Comparison of ENCODE assay signal across 27 mouse cellular contexts in the genomic region with DNA sequence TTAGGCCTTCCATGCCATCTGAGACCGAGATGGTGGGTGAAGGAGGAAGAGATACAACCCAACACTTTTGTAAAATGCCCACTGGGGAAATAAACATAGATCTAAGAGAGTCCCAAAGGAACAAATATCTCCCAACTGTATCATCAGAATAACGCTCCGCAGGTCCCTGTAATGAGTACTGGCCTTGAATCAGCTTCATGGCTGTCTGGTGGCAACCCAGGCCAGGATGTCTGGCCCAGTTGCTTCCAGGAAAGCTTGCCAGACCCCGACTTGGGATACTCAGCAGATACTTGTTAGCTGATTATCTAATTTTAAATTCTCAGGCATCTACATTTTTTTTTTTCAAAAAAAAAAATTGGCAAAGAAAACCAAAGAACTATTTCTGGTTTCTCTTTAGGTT.
DNase-seq lines count a peak whose midpoint lies in the region; ATAC-seq lines count a peak whose summit lies in the region.
"Had no signal": no experiment of that assay in that cellular context is flagged by ENCODE, and none has a peak within 500 bp of the region (broad histone marks: within the 10 kb centered on the region; RNA-seq: fewer than 3 reads in every experiment).

No protein-coding gene starts in this region.

- H3K9me3 ChIP-seq in forebrain, embryonic 16.5 days (ENCODE audit: control insufficient read depth, low read length) = no peaks in the 10 kb centered on the region
- H3K9me3 ChIP-seq in forebrain, embryonic 14.5 days (replicated peaks; ENCODE audit: control insufficient read depth, low read length) = no peaks in the 10 kb centered on the region
- H3K9me3 ChIP-seq: hindbrain, embryonic 10.5 days; hindbrain, embryonic 15.5 days; liver, embryonic 15.5 days had no signal

- H3K4me2 ChIP-seq in forebrain, embryonic 16.5 days (ENCODE audit: low read length) = no peak overlapping the region
- H3K4me2 ChIP-seq in forebrain, embryonic 14.5 days (ENCODE audit: low read length) = no peak overlapping the region
- H3K4me2 ChIP-seq: heart, embryonic 11.5 days; hindbrain, embryonic 15.5 days; liver, embryonic 15.5 days; lung, embryonic 14.5 days had no signal

- H3K27me3 ChIP-seq in forebrain, embryonic 16.5 days (replicated peaks; ENCODE audit: control insufficient read depth, insufficient read depth, low read length) = no peaks in the 10 kb centered on the region
- H3K27me3 ChIP-seq in forebrain, embryonic 14.5 days (replicated peaks; ENCODE audit: control insufficient read depth, insufficient read depth, low read length) = no peaks in the 10 kb centered on the region
- H3K27me3 ChIP-seq: hindbrain, embryonic 15.5 days; liver, embryonic 15.5 days had no signal

- H3K9ac ChIP-seq in forebrain, embryonic 16.5 days (replicated peaks; ENCODE audit: low read depth, low read length) = no peak overlapping the region
- no peak overlapping the region for H3K9ac ChIP-seq in forebrain, embryonic 14.5 days (ENCODE audit: low read length)
- H3K9ac ChIP-seq: hindbrain, embryonic 15.5 days; liver, embryonic 15.5 days; lung, embryonic 14.5 days had no signal

- DNase-seq in forebrain, embryonic 14.5 days (ENCODE audit: low spot score) = no peak
- DNase-seq in heart, postnatal 10 days = peak; percentile 13 to 16
- no peak for DNase-seq in heart, postnatal 25 days (ENCODE audit: low spot score)
- DNase-seq in brain, adult 2 months (ENCODE audit: low read depth, low spot score) = peak; percentile 34
- peak; percentile 45 for DNase-seq in gastrocnemius, postnatal 14 days
- no peak for DNase-seq in ovary, adult 18-20 months (ENCODE audit: low spot score)
- DNase-seq: adrenal gland, adult 2 months; adrenal gland, postnatal 36 days; cerebellum, adult 11 months; cerebellum, adult 9-10 months; kidney, adult 11 months; kidney, postnatal 14 days; liver; lung, embryonic 14.5 days; lung, postnatal 14 days; midbrain, embryonic 14.5 days; right cerebral cortex, postnatal 4 days; thymus, adult 2 months; thymus, postnatal 36 days had no signal

- peaks cover 1% of the 10 kb centered on the region; the same call in 1 of the 2 replicates for H3K4me1 ChIP-seq in forebrain, embryonic 16.5 days (replicated peaks; ENCODE audit: control insufficient read depth, insufficient read depth, low read length)
- H3K4me1 ChIP-seq in forebrain, embryonic 14.5 days (ENCODE audit: control insufficient read depth, insufficient read depth, low read length) = no peaks in the 10 kb centered on the region; the same call in 1 of the 2 replicates
- H3K4me1 ChIP-seq: hindbrain, embryonic 15.5 days; liver, embryonic 15.5 days had no signal

- peak overlapping the region; percentile 54; the same call in 1 of the 2 replicates for H3K27ac ChIP-seq in forebrain, embryonic 16.5 days (ENCODE audit: low read length)
- H3K27ac ChIP-seq in forebrain, embryonic 14.5 days (ENCODE audit: low read depth, low read length) = no peak overlapping the region
- H3K27ac ChIP-seq: hindbrain, embryonic 10.5 days; hindbrain, embryonic 15.5 days; liver, embryonic 15.5 days had no signal

- no peak for ATAC-seq in forebrain, embryonic 16.5 days
- no peak for ATAC-seq in forebrain, embryonic 14.5 days
- ATAC-seq: activated CD4-positive, CD25-positive, alpha-beta regulatory T cell, adult 4 months; CD4-positive, CD25-positive, alpha-beta regulatory T cell, adult 4 months; inflammation-experienced regulatory T-cells, adult 6 months had no signal

- H3K4me3 ChIP-seq in forebrain, embryonic 16.5 days (replicated peaks; ENCODE audit: low read length) = no peak overlapping the region
- H3K4me3 ChIP-seq in forebrain, embryonic 14.5 days (ENCODE audit: low read depth, low read length) = no peak overlapping the region
- H3K4me3 ChIP-seq: hindbrain, embryonic 10.5 days; hindbrain, embryonic 15.5 days; liver, embryonic 15.5 days had no signal

- intact Hi-C loops in heart, postnatal 10 days (cut with DNase I) = no loop called here
- intact Hi-C loops in heart, postnatal 25 days (cut with DNase I) = no loop called here
- intact Hi-C loops in gastrocnemius, postnatal 14 days (cut with DNase I; ENCODE audit: low total_unique reads) = no loop called here

- no peaks in the 10 kb centered on the region for H3K36me3 ChIP-seq in forebrain, embryonic 16.5 days (ENCODE audit: control insufficient read depth, insufficient read depth)
- H3K36me3 ChIP-seq in forebrain, embryonic 14.5 days (ENCODE audit: control insufficient read depth, insufficient read depth, low read length) = no peaks in the 10 kb centered on the region
- H3K36me3 ChIP-seq: hindbrain, embryonic 10.5 days; hindbrain, embryonic 15.5 days; liver, embryonic 15.5 days had no signal

- WGBS in forebrain, embryonic 16.5 days = 57% methylated on average over 4 of the region's 4 CpGs
- 83% methylated on average over 4 of the region's 4 CpGs for WGBS in forebrain, embryonic 14.5 days

Comparison
In these comparisons a context has a peak if more than half of its experiments do, and no peak if none do; other contexts are left out.
1. DNase-seq: peak in heart, postnatal 10 days (2 of 2), brain, adult 2 months (single experiment) and gastrocnemius, postnatal 14 days (single experiment); none in forebrain, embryonic 14.5 days (single experiment), heart, postnatal 25 days (single experiment) and ovary, adult 18-20 months (single experiment).